Mouse (Mus musculus): ENCODE data around the gene Aup1.

GRCm38 (mm10) chr6:83019044-83019443 lies 35.3 kb upstream of the Aup1 start:
- TF ChIP-seq POLR2A (IDR thresholded peaks at IDR 0.05; ENCODE audit: low read depth, low read length) (no peak), CTCF (conservative IDR thresholded peaks at IDR 0.05; ENCODE audit: insufficient read depth, insufficient read length, low read depth, low read length) (no peak)
